Mouse (Mus musculus) stomach, embryonic 16.5 days (tissue): ENCODE data around the gene Lgals3. TPM values are rescaled to one million over a fixed set of nuclear protein-coding genes. Genes with fewer than 3 reads are reported as not detected.

ENCODE experiments used
- ATAC-seq: fragments of 200-750 bp; cut with Nextera tagmentation; 2 replicates; pipeline ENCODE4 v1.8.0; 2017; ENCODE audit warnings: moderate number of reproducible peaks, moderate TSS enrichment; ENCODE audit not compliant: insufficient read depth, low FRiP score
- H3K27ac ChIP-seq: fragments of 300-500 bp; sonication (generic); 2 replicates; pipeline ENCODE4 v1.5.1; 2014; ENCODE audit warnings: low read length
- H3K27me3 ChIP-seq: fragments of 300-500 bp; sonication (generic); 2 replicates; pipeline ENCODE4 v1.6.1; 2014; ENCODE audit warnings: low read length, control low read depth, mixed read lengths; ENCODE audit not compliant: control insufficient read depth, insufficient read depth
- H3K36me3 ChIP-seq: fragments of 300-500 bp; sonication (generic); 2 replicates; pipeline ENCODE4 v1.6.1; 2014; ENCODE audit warnings: low read length; ENCODE audit not compliant: control insufficient read depth, insufficient read depth
- H3K4me1 ChIP-seq: fragments of 300-500 bp; sonication (generic); 2 replicates; pipeline ENCODE4 v1.6.1; 2014; ENCODE audit warnings: low read length, control low read depth, mixed read lengths; ENCODE audit not compliant: control insufficient read depth, insufficient read depth
- H3K4me2 ChIP-seq: fragments of 300-500 bp; sonication (generic); 2 replicates; pipeline ENCODE4 v1.6.1; 2014; ENCODE audit warnings: low read depth, low read length, mixed read lengths
- H3K4me3 ChIP-seq: fragments of 300-500 bp; sonication (generic); replicated peaks from 2 replicates; pipeline ENCODE4 v1.5.1; 2014; ENCODE audit warnings: mild to moderate bottlenecking, low read length
- H3K9ac ChIP-seq: fragments of 300-500 bp; sonication (generic); 2 replicates; pipeline ENCODE4 v1.6.1; 2014; ENCODE audit warnings: low read length
- H3K9me3 ChIP-seq: fragments of 300-500 bp; sonication (generic); replicated peaks from 2 replicates; pipeline ENCODE4 v1.6.1; 2016; ENCODE audit warnings: low read length, control low read depth; ENCODE audit not compliant: control insufficient read depth
- WGBS: fragments of 180-500 bp; shearing (Covaris S2); extraction: QIAGEN DNeasy Blood & Tissue Kit; methylation state at CpG from one replicate; pipeline ENCODE4 v1.1.7; 2014; 5-methylcytosine and 5-hydroxymethylcytosine counted together
- polyA plus RNA-seq: library from polyadenylated mRNA; unstranded; fragments of >200 nt; fragmentation: Nextera tagmentation; extraction: Ambion mirVana; gene quantifications from 2 replicates; pipeline ENCODE4 v1.2.1, GENCODE M21; 2015

Lgals3 gene
- polyA plus RNA-seq, 1 experiment from 2014 or later = 95.3 TPM

DNA sequence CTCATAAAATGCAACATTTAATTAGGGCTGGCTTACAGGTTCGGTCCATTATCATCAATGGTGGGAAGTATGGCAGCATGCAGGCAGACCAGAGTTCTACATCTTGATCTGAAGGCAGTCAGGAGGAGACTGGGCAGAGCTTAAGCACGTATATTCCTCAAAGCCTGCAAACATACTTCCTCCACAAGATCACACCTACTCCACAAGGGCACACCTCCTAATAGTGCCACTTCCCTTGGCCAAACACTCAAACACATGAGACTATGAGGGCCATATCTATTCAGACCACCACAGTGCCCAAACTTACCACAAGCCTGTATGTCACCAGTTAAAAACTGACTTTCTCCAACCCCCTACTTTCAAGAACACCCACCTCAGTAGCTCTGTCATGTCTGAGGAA, 6.1 kb upstream of the Lgals3 start:
- Histone ChIP-seq H3K36me3 (no peaks in the 10 kb centered on the region), H3K4me1 (peaks cover 3% of the 10 kb centered on the region; the same call in 1 of the 2 replicates), H3K27ac (no peak overlapping the region), H3K27me3 (no peaks in the 10 kb centered on the region), H3K4me3 (no peak overlapping the region), H3K9me3 (no peaks in the 10 kb centered on the region), H3K4me2 (no peak overlapping the region), H3K9ac (no peak overlapping the region)
- ATAC-seq = no peak
- 76% methylated on average over 2 of the region's 2 CpGs for whole genome bisulfite sequencing

DNA sequence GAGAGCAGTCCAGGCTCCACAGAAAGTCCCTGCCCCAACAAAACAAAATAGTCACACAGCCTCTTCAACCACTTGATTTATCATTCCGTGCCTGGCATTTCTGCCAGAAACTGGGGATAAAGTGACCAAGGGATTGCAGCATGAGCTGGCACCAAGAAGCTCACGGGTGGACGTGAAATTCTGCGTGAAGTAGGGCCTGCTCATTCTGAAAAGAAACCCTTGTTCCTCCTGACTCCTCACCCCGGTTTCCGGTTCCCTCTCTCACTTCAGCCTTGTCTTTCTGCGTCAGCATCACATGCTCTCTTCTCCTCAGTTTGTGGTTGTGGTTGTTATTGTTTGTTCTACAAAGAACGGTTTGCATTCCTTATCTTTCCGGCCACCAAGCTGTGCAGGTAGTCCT, 5.7 kb upstream of the Lgals3 start:
- no peak overlapping the region for H3K9ac ChIP-seq
- WGBS = 71% methylated on average over 9 of the region's 9 CpGs

DNA sequence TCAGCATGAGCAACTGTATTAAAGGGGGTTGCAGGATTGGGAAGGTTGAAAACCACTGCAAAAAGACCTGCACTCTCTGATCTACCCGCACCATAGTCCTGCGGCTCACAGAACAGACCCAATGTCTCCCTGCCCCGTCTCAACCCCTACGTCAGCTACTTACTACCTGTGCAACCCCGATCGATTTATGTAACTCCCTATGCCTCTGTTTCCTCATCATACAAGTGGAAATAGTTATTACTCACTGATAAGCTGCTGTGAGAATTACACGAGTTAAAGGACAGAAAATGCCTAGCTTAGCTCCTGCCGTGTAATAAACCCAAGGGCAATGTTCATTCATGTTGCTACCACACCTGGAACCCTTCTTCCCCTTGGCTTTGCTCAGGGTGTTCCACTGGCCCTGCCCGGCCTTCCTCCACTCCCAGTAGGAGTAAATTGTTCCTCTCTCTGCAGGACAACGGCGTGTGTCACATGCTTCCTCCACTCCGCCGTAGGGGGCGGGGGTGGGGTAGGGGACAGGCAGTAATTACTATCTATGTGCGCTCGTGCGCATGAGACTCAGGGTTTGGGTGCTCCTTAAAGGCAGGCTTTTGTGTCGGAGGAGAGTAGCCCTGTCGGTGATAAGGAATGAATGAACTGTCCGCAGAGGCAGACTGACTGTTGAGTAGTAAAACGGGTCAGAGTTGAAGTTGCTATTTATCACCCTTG, 2.7 kb upstream of the Lgals3 start:
- 31% methylated on average over 21 of the region's 21 CpGs for WGBS

More for the DNA sequence above, 5.7 kb upstream of the Lgals3 start:
- Histone ChIP-seq H3K4me2 (no peak overlapping the region), H3K36me3 (no peaks in the 10 kb centered on the region), H3K4me1 (peaks cover 5% of the 10 kb centered on the region; the same call in 1 of the 2 replicates), H3K4me3 (no peak overlapping the region), H3K27me3 (no peaks in the 10 kb centered on the region), H3K9me3 (no peaks in the 10 kb centered on the region), H3K27ac (no peak overlapping the region)
- ATAC-seq = no peak

GRCm38 (mm10) chr14:47366881-47367321, 650 bp upstream of the Lgals3 start:
- Histone ChIP-seq H3K4me2 (peak overlapping the region; percentile 30), H3K4me1 (peaks cover 19% of the 10 kb centered on the region), H3K4me3 (no peak overlapping the region), H3K27me3 (no peaks in the 10 kb centered on the region), H3K9ac (no peak overlapping the region), H3K36me3 (no peaks in the 10 kb centered on the region), H3K9me3 (no peaks in the 10 kb centered on the region), H3K27ac (peak overlapping the region; percentile 88)
- ATAC-seq = peak; percentile 75
- 28% methylated on average over 7 of the region's 7 CpGs for WGBS

More for the DNA sequence above, 2.7 kb upstream of the Lgals3 start:
- H3K27me3 ChIP-seq = no peaks in the 10 kb centered on the region
- H3K27ac ChIP-seq = peak overlapping the region; percentile 84
- no peak overlapping the region for H3K4me3 ChIP-seq
- H3K4me1 ChIP-seq = peaks cover 11% of the 10 kb centered on the region
- H3K36me3 ChIP-seq = no peaks in the 10 kb centered on the region
- H3K4me2 ChIP-seq = peak overlapping the region; percentile 42
- H3K9ac ChIP-seq = no peak overlapping the region
- H3K9me3 ChIP-seq = no peaks in the 10 kb centered on the region
- ATAC-seq = peak; percentile 51; the same call in 1 of the 2 replicates

GRCm38 (mm10) chr14:47369741-47370140, 2.2 kb downstream of the Lgals3 start:
- no peak overlapping the region for H3K9ac ChIP-seq
- H3K27ac ChIP-seq = no peak overlapping the region
- 83% methylated on average over 5 of the region's 5 CpGs for WGBS
- H3K4me3 ChIP-seq = no peak overlapping the region
- no peak for ATAC-seq
- H3K4me1 ChIP-seq = peaks cover 28% of the 10 kb centered on the region
- no peak overlapping the region for H3K4me2 ChIP-seq
- H3K9me3 ChIP-seq = no peaks in the 10 kb centered on the region
- peaks cover 11% of the 10 kb centered on the region for H3K27me3 ChIP-seq
- no peaks in the 10 kb centered on the region for H3K36me3 ChIP-seq

GRCm38 (mm10) chr14:47370790-47371189, 3.2 kb downstream of the Lgals3 start:
- Histone ChIP-seq H3K9ac (no peak overlapping the region), H3K4me2 (no peak overlapping the region), H3K27ac (no peak overlapping the region), H3K4me3 (no peak overlapping the region), H3K27me3 (peaks cover 11% of the 10 kb centered on the region), H3K4me1 (peaks cover 28% of the 10 kb centered on the region), H3K9me3 (no peaks in the 10 kb centered on the region), H3K36me3 (no peaks in the 10 kb centered on the region)
- no peak for ATAC-seq
- WGBS = 80% methylated on average over 3 of the region's 3 CpGs

GRCm38 (mm10) chr14:47371689-47372088, 4.1 kb downstream of the Lgals3 start:
- no peaks in the 10 kb centered on the region for H3K9me3 ChIP-seq
- peaks cover 11% of the 10 kb centered on the region for H3K27me3 ChIP-seq
- peak; percentile 62; the same call in 1 of the 2 replicates for ATAC-seq
- peaks cover 23% of the 10 kb centered on the region for H3K4me1 ChIP-seq
- peak overlapping the region; percentile 31; the same call in 1 of the 2 replicates for H3K27ac ChIP-seq
- no peak overlapping the region for H3K4me2 ChIP-seq
- WGBS = 48% methylated on average over 6 of the region's 6 CpGs
- no peaks in the 10 kb centered on the region for H3K36me3 ChIP-seq
- no peak overlapping the region for H3K9ac ChIP-seq
- no peak overlapping the region for H3K4me3 ChIP-seq

DNA sequence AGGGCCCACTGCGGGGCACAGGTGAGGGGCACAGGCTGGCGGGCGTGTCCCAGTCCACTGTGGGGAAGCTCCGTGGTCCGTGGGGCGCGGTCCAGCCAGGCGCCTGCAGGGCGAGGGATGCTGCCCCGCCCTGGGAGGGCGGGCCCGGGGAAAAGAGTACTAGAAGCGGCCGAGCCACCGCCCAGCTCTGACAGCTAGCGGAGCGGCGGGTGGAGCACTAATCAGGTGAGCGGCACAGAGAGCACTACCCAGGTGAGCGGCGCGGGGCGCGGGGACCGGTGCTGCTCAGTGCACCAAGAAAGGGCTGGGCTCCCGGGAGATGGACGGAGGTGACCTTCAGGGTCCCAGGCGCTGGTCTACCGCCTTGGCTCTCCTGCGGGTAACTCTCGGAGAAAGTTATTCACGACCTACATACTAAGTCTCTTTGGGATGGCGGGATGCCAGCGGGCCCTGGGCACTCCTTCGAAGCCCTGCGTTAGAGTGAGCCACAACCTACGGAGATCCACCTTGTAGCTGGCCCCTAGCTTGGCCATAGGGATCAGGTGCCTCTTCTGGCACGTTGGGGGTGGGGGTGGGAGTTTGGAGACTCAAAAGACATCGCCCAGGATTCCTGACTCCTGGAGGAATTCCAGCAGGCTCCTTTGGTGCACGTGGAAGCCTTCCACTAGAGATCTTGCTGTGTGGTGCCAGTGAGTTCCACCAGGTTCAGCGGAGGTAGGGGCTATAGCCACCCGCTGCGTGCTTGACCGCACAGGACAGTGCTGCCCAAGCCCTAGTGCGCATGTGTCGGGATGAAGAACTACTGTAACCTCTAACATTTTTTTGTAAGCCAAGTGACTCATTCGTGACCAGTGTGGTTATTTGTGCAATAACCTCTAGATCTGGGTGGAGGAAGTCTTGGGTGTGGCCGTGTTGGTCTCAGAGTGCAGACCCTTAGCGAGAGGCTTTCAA, 6.5 kb downstream of the Lgals3 start:
- Histone ChIP-seq H3K27ac (peak overlapping the region; percentile 33; the same call in 1 of the 2 replicates), H3K9ac (peak overlapping the region; percentile 60), H3K9me3 (no peaks in the 10 kb centered on the region)

DNA sequence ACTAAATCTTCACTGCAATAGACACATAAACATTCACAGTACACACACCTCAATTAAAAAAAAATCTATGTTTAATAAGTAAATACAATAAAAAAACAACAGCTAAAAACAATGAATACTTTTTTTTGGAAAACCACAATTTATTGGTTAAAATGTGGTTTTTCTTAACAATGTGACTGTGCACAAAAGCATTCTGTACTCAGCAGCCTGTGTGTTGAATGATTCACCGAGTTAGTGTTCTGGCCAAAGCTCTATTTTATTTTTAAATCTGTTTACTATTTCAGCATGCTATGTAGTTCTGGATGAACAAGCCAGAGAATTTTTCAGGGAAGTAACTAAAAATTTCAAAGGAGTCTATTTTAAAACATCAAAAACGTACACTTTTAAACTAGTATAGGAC, 9.0 kb downstream of the Lgals3 start:
- ATAC-seq = no peak

More for the DNA sequence above, 6.5 kb downstream of the Lgals3 start:
- peaks cover 16% of the 10 kb centered on the region for H3K4me1 ChIP-seq
- no peaks in the 10 kb centered on the region for H3K36me3 ChIP-seq
- peak overlapping the region; percentile 52 for H3K4me2 ChIP-seq
- H3K4me3 ChIP-seq = peak overlapping the region; percentile 39
- ATAC-seq = peak; percentile 80
- H3K27me3 ChIP-seq = peaks cover 11% of the 10 kb centered on the region
- 15% methylated on average over 43 of the region's 49 CpGs for WGBS

More for the DNA sequence above, 9.0 kb downstream of the Lgals3 start:
- no peak overlapping the region for H3K27ac ChIP-seq
- H3K36me3 ChIP-seq = no peaks in the 10 kb centered on the region
- H3K4me2 ChIP-seq = no peak overlapping the region
- H3K27me3 ChIP-seq = peaks cover 11% of the 10 kb centered on the region
- peaks cover 13% of the 10 kb centered on the region for H3K4me1 ChIP-seq
- H3K9ac ChIP-seq = no peak overlapping the region
- 63% methylated on average over 2 of the region's 2 CpGs for WGBS
- H3K9me3 ChIP-seq = no peaks in the 10 kb centered on the region
- H3K4me3 ChIP-seq = no peak overlapping the region
